Mouse (Mus musculus) adrenal gland, adult 18-20 months (tissue): Measurements from ENCODE around the gene Rnf181. TPM values are rescaled to one million over a fixed set of nuclear protein-coding genes. Genes with fewer than 3 reads are reported as not detected.
A peak's percentile ranks its signal among the peaks of the same experiment; 100 is the strongest.

Source experiments
- DNase-seq, 2 experiments: peaks; one replicate each; pipeline ENCODE4 v3.0.0; 2021 to 2022; ENCODE audit warnings: low spot score in 2 of 2
- long read RNA-seq, 2 experiments: library from polyadenylated mRNA; stranded (forward); transcript quantifications; one replicate each; pipeline ENCODE4 v2.0.0; 2021
- total RNA-seq, 2 experiments: library from RNA; stranded (reverse); gene quantifications; 1 replicate in 1 of 2; 2 replicates in 1 of 2; pipeline ENCODE4 v1.2.3; 2021

The Rnf181 gene
- 100 to 1,000 TPM; 187 to 460 TPM for total RNA-seq
- long read RNA-seq, experiment 1, transcript Rnf181-201 (5 exons, 1,434 nt) = major isoform, 69 of 116 reads
- long read RNA-seq, experiment 1, transcript Rnf181-214 (1 exons, 2,410 nt) = minor isoform, 5 of 116 reads
- long read RNA-seq, experiment 1, partial matches to known transcripts = 11 of 116 reads
- long read RNA-seq, experiment 1, other reads (novel, unspliced or antisense) = 30 of 116 reads
- long read RNA-seq, experiment 2, transcript Rnf181-214 (1 exons, 2,410 nt) = minor isoform, 47 of 647 reads
- long read RNA-seq, experiment 2, transcript Rnf181-201 (5 exons, 1,434 nt) = major isoform, 455 of 647 reads
- long read RNA-seq, experiment 2, partial matches to known transcripts = 60 of 647 reads
- long read RNA-seq, experiment 2, other reads (novel, unspliced or antisense) = 75 of 647 reads

DNA sequence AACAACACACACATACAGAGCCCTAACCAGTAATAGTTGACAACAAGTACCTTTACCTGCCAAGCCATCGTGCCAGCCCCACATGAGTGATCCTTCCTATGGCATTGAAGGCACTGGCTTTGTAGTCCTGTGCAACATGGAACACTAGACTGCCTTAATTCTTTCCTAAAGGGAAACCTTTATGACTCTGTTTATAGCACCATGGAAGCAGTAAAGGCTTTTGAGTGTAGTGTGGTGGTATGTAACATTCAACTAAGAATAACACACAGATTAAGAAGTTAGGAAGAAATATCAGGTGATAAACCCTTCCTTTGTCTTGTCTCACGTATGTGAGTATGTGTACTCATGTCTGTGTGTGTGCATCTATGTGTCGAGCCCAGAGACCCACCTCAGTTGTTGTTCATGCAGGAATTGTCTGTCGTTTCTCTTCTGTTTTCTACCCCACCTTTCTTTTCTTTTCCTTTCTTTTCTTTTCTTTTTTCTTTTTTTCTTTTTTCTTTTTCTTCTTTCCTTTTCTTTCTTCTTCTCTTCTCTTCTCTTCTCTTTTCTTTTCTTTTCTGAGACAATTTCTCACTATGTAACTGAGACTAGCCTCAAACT is at the start of gene Rnf181:
Rnf181 (minus strand) TSS at position 113 of the 600 bp plus-strand sequence.
- no peak for DNase-seq

DNA sequence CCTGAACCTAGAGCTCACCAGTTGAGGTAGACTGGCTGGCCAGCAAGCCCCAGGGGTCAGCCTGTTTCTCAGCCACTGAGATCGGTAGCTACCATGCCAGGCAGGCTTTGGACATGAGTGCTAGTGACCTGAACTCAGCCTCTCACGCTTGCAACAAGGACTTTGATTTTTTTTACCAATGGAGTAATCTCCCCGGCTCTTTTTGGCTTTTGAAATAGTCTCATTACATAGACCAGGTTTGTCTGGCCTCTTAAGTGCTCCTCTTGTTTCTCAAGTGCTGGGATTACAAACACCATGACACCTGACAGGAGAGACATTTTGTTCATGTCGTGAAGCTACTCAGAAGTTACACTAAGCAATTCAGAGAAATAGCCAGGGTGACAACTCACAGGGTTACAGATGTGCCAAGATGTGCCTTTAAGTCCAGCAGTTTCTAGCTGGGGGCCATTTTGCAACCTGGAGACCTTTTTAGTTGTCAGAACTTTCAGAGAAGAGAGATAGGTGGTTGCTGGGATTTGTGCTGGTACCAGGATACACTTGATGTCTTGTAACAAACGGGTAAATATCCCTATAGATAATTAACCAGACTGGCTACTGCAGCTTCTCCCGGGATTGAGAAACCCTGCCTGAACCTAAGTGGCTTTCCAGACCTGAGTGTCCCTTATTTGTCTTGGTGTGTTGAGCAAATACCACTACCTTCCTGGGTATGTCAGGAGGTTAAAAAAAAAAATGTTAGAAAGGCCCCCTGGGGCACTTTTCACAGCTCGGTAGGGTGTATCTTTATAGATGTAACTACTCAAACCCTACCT is 49.4 kb upstream of the Rnf181 start:
- DNase-seq = no peak

DNA sequence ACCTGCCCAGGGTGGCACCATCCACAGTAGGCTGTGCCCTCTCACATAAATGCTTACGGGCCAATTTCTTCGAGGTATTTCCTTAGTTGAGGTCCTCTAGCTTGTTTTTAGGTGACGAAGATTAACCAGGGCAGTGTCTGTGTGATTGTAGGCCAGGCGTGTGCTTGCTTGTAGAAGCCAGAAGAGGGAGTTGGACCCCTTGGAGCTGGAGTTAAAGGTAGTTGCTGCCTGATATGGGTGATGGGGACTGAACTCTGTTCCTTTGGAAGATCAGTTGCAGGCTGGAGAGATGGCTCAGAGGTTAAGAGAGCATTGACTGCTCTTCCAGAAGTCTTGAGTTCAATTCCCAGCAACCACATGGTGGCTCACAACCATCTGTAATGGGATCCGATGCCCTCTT is 48.4 kb upstream of the Rnf181 start:
- no peak for DNase-seq

DNA sequence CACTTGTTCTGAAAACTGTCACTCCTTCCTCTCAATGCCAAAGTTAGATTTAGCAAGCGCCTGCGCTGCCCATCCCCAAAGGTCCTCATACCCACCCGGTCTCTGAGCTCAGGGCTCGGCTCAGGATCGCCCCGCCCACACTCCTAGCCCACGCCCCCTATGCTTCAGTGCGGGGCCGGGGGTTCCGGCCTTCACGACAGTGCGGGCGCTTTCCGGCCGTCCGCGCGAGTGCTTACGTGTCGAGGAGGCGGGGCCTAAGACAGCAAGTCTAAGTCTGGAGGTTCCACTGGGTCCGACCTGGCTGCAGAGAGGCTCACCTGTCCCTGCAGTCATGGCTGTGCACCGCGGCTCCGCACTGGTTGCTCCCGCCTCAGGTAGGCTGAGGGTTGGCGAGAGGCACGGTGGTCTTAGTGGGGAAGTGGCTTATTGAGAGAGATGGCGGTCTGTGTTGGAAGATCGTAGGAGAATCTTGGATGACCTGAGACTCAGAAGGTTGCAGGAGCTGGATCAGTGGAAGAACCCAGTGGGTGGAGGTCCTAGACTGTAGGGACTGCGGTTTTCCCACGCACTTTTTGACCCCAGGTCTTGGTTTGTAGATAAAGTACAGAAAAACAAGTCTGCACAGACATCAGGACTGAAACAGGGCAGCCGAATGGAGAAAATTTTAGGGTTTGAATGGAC is 47.5 kb upstream of the Rnf181 start, which contains the start of gene Ggcx:
Ggcx (plus strand) TSS at position 233 of the 681 bp plus-strand sequence.
- peak; percentile 92 to 93 for DNase-seq

DNA sequence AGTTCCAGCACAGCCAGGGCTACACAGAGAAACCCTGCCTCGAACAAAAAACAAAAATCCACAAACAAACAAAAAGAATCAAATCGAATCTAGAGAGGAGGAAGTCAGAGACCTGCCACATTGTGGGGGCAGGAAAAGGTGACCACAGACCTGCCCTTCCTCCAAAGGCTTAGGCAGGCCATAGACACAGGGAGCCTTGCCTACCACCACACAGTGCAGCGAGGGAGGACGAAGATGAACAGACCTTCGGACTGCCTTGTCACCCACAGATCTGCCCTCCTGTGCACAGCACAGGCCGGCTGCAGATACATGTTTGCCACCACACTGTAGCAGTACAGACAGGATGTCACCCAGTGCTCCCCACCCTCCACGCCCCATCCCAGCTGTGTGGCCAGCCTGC is 43.8 kb upstream of the Rnf181 start:
- DNase-seq = no peak

DNA sequence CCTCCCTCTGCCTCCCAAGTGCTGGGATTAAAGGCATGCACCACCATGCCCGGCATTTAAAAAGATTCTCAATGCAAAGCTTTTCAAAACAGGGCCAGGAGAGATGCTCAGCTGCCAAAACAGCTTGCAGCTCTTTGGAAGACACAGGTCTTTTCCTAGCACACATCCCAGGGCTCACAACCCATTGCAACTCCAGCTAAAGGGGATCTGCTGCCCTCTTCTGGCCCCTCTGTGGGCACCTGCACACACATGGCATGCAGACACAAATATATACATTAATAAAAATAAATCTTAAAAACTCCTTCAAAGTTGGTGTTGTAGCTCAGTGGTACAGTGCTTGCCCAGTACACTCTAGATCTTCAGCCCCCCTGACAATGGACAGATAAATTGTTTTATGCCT is 43.2 kb upstream of the Rnf181 start:
- no peak for DNase-seq

DNA sequence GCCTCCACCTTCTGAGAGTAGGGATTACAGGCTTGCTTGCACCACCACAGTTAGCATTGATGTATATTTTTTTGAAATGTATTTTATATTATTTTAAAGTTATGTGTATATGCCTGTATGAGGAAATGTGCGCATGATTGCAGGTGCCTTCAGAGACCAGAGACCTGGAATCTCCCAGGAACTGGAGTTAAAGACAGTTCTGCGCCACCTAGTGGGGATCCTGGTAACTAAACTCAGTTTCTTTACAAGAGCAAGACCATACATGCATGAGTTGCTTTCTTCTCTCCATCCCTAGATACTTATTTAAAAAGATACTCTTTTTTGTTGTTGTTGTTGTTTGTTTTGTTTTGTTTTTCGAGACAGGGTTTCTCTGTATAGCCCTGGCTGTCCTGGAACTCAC is 42.8 kb upstream of the Rnf181 start:
- DNase-seq = peak; percentile 54 to 62

DNA sequence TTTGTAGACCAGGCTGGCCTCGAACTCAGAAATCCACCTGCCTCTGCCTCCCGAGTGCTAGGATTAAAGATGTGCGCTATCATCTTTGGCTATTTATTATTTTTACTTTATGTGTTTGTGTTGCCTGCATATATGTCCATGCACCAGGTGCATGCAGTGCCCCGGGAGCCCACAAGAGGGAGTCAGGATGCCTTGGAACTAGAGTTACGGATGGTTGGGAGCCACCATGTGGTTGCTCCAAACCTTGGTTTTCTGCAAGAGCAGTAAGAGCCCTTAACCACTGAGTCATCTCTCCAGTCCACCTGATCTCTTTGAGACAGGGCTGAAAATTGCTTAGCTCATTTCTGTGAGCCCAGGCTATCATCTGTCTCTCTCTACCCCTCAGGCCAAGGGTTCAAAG is 40.4 kb upstream of the Rnf181 start:
- DNase-seq = peak; percentile 73 to 83

DNA sequence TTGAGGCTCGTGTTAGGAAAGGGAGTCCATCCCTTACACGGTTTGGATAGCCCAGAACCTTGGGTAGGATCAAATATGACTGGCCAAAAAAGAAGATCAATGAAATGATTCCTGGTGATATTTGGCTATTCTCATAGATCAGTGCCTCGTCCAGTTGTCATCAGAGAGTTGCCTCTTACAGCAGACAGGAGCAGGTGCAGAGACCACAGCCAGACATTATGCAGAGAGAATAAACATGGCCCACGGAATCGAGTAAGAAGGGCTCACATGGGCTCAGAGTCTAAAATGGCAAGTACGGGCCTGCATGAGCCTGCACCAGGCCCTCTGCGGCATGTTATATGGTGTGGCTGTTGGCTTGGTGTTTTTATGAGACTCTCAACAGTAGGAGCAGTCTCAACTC is 38.6 kb upstream of the Rnf181 start:
- no peak for DNase-seq

DNA sequence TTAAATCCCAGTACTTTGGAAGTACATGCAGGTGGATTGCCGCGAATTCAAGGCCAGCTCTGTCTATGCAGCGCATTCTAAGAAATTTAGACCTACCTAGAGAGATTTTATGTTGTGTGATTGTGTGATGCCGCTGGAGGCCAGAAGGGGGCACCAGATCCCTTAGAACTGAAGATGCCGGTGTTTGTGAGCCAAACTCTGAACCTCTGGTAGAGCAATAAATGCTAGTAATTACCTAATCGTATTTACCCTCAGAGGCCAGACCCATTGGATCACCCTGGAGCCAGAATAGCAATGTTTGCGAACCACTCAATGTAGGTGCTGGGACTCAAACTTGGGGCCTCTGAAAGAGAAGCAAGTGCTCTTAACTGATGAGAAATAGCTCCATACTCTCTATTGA is 35.1 kb upstream of the Rnf181 start:
- DNase-seq = peak; percentile 75 to 82

DNA sequence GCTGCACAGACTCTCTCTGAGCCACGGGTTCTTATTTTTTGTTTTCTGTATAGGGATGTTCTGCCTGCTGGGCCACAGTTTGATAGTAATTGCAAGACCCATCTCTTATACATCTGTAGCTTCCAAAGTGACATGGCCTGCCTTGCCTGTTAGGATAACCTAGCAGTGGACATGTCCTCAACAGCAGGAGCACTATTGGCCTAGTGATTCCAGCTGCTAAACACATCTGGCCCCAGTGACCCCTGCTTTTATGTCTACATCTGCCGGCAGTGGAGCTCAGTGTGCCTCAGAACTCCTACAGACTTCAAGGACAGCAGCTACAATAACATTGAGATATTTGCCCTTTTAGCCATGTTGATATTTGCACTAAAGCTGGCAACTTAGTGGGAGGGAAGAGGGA is 33.2 kb upstream of the Rnf181 start:
- DNase-seq = no peak

DNA sequence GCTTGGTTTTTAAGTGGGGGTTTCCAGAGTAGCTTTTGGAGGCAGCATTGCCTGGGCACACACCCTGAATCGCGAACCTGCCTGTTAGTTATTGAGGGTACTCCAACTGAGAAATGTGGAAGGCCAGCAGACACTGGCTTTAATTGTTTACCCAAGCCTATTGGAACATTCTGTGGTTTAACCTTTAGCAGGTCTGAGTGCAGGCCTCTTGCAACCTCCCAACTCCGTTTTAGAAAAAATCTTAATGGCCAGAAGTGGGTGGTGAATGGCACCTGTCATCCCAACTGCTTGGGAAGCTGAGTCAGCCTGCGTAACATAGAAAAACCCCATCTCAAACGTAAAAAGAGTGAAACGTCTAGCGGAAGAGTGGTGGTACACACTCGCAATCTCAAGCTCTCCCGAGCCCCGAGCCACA is 30.1 kb upstream of the Rnf181 start:
- DNase-seq = no peak

DNA sequence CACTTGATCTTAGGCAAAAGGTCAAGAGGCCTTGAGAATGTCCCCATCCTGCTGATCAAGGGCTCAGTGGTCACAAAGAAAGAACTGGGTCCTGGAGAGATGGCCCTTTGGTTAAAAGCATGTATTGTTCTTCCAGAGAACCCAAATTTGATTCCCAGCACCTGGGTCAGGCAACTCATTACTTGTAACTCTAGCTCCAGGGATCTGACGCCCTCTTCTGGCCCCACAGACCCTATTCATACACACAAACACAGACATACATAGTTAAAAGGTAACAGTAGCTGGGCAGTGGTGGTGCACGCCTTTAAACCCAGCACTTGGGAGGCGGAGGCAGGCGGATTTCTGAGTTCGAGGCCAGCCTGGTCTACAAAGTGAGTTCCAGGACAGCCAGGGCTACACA is 25.6 kb upstream of the Rnf181 start:
- no peak for DNase-seq

DNA sequence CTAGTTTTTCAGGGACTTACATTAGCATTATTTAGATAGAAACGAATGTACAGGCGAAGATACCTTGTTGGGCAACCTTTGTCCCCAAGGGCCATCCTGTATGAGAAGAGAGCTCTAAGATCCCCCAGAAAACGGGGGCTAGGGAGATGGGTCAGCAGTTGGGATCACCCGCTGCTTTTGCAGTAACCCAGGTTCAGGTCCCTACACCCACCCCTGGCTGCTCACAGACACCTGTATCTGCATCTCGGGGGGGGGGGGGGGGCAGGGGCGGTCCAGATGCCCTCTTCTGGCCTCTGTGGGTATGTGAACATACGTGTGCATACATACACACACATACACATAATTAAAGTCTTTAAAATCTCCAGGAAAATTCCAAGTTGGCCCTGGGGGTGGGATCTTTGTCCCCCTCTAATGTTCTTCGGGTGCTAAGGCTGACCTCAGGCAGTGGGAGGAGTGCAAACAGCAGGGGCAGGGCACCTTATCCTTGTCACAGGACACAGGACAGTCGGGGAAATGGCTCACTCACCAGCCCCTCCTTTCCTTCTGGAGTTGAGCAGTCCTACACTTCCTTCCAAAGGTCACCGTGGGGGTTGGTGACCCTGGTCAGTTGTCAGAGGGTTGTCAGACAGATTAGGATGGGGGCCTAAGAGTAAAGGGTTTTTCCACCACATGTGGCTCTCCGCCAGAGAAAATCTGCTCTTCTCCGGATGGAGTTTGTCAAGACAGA is 24.2 kb upstream of the Rnf181 start:
- peak; percentile 62 to 64 for DNase-seq

DNA sequence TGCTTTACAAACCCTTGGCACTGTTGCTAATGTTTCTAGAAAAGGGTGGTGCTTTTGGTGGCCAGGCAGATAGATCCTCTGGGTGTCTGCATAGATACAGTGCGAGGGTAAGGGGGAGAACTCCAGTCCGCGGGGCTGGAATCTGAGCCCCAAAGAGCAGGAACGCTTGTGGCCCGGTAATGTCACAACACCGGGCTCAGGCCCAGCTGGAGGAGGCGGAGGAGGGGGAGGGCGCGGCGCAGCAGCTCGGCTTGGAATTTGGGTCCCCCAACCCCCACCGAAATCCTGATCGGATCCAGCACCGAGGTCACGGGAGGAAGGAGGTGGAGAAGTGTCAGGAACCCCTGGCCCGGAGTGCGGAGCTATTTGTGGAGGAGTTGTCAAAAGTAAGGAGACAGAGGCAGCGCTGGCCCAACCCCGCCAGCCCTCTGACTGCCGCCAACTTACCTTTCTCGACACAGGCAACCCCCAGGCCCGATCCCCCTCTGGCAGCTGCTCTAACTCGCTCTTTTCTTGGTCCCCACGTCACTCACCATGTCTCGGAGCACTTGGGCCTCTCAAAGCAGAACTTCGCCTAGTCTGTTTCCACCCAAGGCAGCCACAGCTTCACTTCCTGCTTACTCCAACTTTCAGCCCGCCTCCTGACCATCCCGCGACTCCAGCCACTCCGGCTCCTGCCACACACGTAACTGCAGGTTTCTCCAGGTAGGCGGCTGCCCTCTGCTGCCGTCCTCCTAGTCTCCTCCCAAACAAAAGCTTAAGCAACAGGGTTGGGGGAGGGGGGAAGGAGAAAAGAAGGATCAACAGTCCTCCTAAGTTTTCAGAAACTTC is 23.4 kb upstream of the Rnf181 start, which contains the start of gene Vamp8:
Vamp8 (minus strand) TSS at position 763 of the 831 bp plus-strand sequence.
- DNase-seq = peak; percentile 81 to 83

DNA sequence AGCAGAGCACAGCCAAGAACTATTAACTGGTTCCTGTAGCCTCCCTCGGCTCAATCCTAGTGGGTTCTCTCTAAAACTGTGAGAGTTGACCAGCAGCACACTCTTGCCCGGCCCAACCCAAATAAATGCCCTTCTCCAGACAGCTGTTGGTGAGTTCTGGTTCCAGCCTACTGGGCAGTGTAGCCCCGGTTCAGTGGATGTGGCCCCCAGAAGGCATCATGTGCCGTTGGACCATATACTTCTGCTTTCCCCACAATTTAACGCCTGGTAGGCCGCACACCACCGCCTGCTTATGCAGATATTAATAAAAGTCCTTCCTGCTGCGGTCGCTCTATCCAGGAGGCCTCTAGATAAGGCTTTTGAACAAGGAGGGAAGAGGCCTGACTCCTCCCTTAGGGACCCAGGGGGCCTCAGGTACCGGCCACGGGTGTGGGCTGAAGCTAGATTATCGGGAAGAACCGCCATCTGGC is 22.8 kb upstream of the Rnf181 start:
- DNase-seq = peak; percentile 42 to 52

DNA sequence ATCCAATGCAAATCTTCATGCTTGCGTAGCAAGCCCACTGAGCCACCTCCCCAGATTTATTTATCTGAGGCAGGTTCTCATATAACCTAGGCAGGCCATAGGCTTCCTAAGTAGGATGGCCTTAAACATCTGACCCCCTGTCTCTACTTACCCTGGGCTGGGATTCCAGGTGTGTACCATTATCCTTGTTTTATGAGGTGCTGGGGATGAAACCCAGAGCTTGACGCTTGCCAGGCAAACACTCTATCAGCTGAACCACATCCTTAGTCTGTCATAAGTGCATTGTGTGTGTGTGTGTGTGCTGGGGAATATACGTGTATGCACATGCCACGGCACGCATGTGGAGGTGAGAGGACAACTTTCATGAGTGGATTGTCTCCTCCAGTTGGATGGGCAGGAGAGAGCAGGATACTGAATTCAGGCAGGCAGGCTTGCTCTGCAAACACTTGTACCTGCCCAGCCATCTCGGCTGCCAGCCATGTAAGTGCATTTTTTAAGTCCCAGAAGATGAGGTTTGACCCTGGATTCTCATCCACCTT is 22.1 kb upstream of the Rnf181 start:
- no peak for DNase-seq

DNA sequence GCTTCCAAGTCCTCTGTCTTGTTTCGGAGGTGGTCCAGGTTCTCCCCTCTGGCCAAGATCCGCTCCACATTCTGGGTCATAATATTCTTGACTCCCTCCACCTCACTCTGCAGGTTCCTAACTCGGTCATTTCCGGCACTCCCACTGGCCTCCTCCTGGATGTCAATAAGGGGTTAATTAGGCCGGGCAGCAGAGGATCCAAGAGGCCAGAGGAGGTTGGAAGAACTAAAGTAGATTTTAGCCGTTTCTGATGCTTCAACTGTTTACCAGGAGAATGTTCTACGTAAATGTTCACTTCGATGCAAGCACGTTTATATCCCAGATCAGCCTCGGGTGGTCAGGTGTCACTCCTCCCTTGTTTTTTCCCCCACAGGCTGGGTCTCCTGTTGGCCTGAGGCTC is 21.5 kb upstream of the Rnf181 start:
- DNase-seq = no peak

DNA sequence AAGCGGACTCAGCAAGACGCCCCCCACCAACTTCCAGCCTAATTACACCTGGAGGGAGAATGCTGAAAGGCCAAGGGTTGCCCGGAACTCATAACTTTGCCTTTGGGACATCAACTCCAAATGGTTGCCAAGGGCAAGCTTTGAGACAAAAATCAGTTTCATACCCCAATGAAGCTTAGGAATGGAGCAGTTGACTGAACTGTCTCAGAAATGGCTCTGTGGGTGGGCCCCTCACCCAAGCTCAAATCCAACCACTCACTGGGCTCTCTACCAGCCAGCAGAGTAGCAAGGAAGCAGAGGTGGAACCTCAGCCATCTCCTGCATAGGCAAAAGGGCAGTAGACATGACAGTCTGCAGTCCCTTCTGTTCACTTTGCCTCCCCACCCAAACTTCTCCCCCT is 21.1 kb upstream of the Rnf181 start:
- no peak for DNase-seq
